Mouse (Mus musculus) liver, adult 2 months (tissue): ENCODE results near the gene Sardh.

ENCODE experiments used
- CTCF ChIP-seq: fragments of 200-500 bp; IDR thresholded peaks from 2 replicates; pipeline ENCODE4 v1.5.1; 2011; ENCODE audit warnings: low read depth, low read length, control low read depth
- POLR2A ChIP-seq: fragments of 200-500 bp; IDR thresholded peaks from 2 replicates; pipeline ENCODE4 v1.6.1; 2011; ENCODE audit warnings: low read length, control low read depth; ENCODE audit not compliant: insufficient read depth; ENCODE audit errors: extremely low read depth

- TF ChIP-seq POLR2A = no peak
- no peak for TF ChIP-seq CTCF
Observed at GRCm38 (mm10) chr2:27218121-27218544, 30.0 kb downstream of the Sardh start.
